Mouse (Mus musculus) heart, postnatal 0 days (tissue): ENCODE data around the gene Emcn. TPM values are rescaled to one million over a fixed set of nuclear protein-coding genes. Genes with fewer than 3 reads are reported as not detected.

Experiments
- ATAC-seq: fragments of 200-750 bp; cut with Nextera tagmentation; 2 replicates; pipeline ENCODE4 v1.8.0; 2017; ENCODE audit warnings: low read depth, moderate number of reproducible peaks, moderate library complexity; ENCODE audit not compliant: insufficient read depth
- DNase-seq: peaks from one replicate; pipeline ENCODE4 v3.0.0-alpha.2; 2016; ENCODE audit warnings: low spot score
- H3K27ac ChIP-seq: fragments of 300-500 bp; sonication (generic); 2 replicates; pipeline ENCODE4 v1.5.1; 2014; ENCODE audit warnings: low read depth, mild to moderate bottlenecking
- H3K27me3 ChIP-seq: fragments of 300-500 bp; sonication (generic); 2 replicates; pipeline ENCODE4 v1.6.1; 2014; ENCODE audit warnings: low read length, mixed read lengths; ENCODE audit not compliant: control insufficient read depth, insufficient read depth
- H3K36me3 ChIP-seq: fragments of 300-500 bp; sonication (generic); replicated peaks from 2 replicates; pipeline ENCODE4 v1.6.1; 2014; ENCODE audit warnings: low read length, mixed read lengths; ENCODE audit not compliant: control insufficient read depth, insufficient read depth
- H3K4me1 ChIP-seq: fragments of 300-500 bp; sonication (generic); 2 replicates; pipeline ENCODE4 v1.6.1; 2014; ENCODE audit warnings: antibody characterized with exemption; ENCODE audit not compliant: control insufficient read depth, insufficient read depth
- H3K4me2 ChIP-seq: fragments of 300-500 bp; sonication (generic); 2 replicates; pipeline ENCODE4 v1.6.1; 2014; ENCODE audit warnings: low read depth, mild to moderate bottlenecking, low read length, moderate library complexity
- H3K4me3 ChIP-seq: fragments of 300-500 bp; sonication (generic); 2 replicates; pipeline ENCODE4 v1.5.1; 2014; ENCODE audit warnings: low read depth, low read length
- H3K9ac ChIP-seq: fragments of 300-500 bp; sonication (generic); replicated peaks from 2 replicates; pipeline ENCODE4 v1.6.1; 2014; ENCODE audit warnings: low read depth, low read length, mixed read lengths
- H3K9me3 ChIP-seq: fragments of 300-500 bp; sonication (generic); replicated peaks from 2 replicates; pipeline ENCODE4 v1.6.1; 2016; ENCODE audit warnings: low read length; ENCODE audit not compliant: control insufficient read depth
- CTCF ChIP-seq: IDR thresholded peaks from 2 replicates; pipeline ENCODE4 v1.5.1; 2016; ENCODE audit warnings: antibody characterized with exemption, control low read depth, low read depth
- EP300 ChIP-seq: IDR thresholded peaks from 2 replicates; pipeline ENCODE4 v1.6.1; 2016; ENCODE audit warnings: antibody characterized with exemption, low read depth
- WGBS: fragments of 180-500 bp; shearing (Covaris S2); extraction: QIAGEN DNeasy Blood & Tissue Kit; methylation state at CpG from one replicate; pipeline ENCODE4 v1.1.7; 2014; 5-methylcytosine and 5-hydroxymethylcytosine counted together
- polyA plus RNA-seq: library from polyadenylated mRNA; unstranded; fragments of >200 nt; fragmentation: Nextera tagmentation; extraction: Ambion mirVana; gene quantifications from 2 replicates; pipeline ENCODE4 v1.2.1, GENCODE M21; 2015
- total RNA-seq: library from RNA; depleted of rRNA; stranded (reverse); fragments of >200 nt; gene quantifications from 2 replicates; pipeline ENCODE4 v1.2.3, GENCODE M21; 2014; ENCODE audit warnings: low replicate concordance

Gene Emcn
- total and polyA plus RNA-seq, 2 experiments from 2014 or later: 54.5 to 66.8 TPM

DNA sequence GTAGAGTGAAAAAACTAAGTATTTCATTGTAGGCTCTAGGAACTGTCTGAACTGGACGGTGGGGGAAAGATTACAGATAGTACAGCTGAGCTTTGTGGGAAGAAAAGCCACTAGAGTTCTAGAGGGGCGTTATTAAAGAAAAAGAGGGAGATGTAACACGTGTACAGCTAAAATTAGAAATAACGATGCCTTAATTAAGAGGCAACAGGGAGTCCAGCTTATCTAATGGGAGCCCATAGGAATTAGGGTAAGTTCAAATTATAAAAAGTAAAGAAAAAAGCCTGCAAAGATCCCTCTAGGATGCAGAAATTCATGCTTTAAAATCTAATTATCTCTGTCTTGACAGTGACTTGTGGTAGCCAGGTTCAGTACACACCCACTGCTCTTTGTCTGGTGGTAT lies 15.8 kb downstream of the Emcn start:
- Histone ChIP-seq H3K4me2 (no peak overlapping the region), H3K9ac (no peak overlapping the region), H3K4me3 (no peak overlapping the region), H3K9me3 (no peaks in the 10 kb centered on the region), H3K27me3 (no peaks in the 10 kb centered on the region), H3K36me3 (no peaks in the 10 kb centered on the region), H3K4me1 (no peaks in the 10 kb centered on the region), H3K27ac (no peak overlapping the region)
- ATAC-seq: no peak
- DNase-seq: no peak
- WGBS: 66% methylated on average over 4 of the region's 4 CpGs
- TF ChIP-seq CTCF: no peak
- no peak for TF ChIP-seq EP300

DNA sequence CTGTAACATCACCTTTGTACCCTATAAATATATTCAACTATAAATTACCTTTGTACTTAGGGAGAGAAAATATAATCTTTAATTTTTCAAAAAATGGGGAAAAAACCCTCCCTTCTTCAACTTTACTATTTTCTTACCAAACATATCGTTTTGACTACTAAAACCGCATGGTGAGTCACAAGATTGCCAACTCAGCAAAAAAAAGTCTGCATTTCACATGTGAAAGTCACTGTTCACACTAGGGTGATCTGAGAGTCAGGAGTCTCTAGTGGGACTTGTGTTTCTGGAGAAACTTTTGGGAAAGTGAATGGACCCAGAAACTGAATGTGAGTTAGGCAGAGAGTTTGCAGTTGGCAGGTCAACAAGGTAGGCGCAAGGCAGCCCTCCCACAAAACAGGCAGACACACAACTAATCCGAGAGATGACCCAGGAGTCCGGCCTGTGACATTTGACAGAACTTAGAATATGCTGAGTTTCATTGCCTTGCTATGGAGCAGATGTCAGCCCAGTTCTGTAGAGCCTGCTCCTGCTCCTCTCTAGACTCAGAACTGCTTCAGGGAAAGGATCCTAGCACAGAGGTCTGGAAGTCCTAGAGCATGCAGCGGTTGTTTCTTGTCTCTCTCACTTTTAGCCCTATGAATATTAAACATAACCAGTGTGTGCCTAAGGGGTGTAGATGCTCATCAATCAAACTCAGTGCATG lies 26.4 kb downstream of the Emcn start:
- Histone ChIP-seq H3K9ac (no peak overlapping the region), H3K27ac (no peak overlapping the region), H3K4me1 (no peaks in the 10 kb centered on the region), H3K36me3 (no peaks in the 10 kb centered on the region), H3K27me3 (no peaks in the 10 kb centered on the region), H3K4me3 (no peak overlapping the region), H3K9me3 (no peaks in the 10 kb centered on the region), H3K4me2 (no peak overlapping the region)
- ATAC-seq (no peak), DNase-seq (no peak)
- WGBS: 85% methylated on average over 6 of the region's 6 CpGs
- TF ChIP-seq CTCF (no peak), EP300 (no peak)

DNA sequence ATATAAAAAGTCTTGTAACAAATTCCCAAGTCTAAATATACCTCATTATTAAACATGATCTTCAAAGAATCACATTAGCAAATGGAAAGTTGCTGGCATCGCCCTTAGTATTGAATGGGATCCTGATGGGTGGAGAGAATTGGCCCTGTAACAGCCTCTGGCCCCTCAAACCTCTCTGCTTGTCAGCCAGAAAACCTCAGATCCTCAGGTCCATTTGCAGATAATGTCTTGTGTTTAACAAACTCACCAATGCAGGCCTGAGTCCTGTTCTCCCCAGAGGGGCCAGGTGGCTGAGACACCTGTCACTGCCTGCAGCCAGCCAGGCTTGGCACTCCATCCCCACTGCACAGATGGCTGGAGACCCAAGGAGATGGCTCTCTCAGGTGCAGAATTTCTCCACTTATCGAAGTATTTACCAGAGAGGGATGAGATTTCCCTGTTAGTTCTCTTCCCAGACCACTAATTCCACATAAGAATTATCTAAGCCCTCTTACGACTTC lies 27.0 kb downstream of the Emcn start:
- no peaks in the 10 kb centered on the region for H3K27me3 ChIP-seq
- 66% methylated on average over 3 of the region's 3 CpGs for WGBS
- no peak overlapping the region for H3K9ac ChIP-seq
- H3K4me3 ChIP-seq: no peak overlapping the region
- H3K36me3 ChIP-seq: no peaks in the 10 kb centered on the region
- TF ChIP-seq CTCF: no peak
- TF ChIP-seq EP300: no peak
- no peaks in the 10 kb centered on the region for H3K9me3 ChIP-seq
- no peak overlapping the region for H3K4me2 ChIP-seq
- DNase-seq (no peak), ATAC-seq (no peak)
- H3K4me1 ChIP-seq: no peaks in the 10 kb centered on the region
- H3K27ac ChIP-seq: no peak overlapping the region

DNA sequence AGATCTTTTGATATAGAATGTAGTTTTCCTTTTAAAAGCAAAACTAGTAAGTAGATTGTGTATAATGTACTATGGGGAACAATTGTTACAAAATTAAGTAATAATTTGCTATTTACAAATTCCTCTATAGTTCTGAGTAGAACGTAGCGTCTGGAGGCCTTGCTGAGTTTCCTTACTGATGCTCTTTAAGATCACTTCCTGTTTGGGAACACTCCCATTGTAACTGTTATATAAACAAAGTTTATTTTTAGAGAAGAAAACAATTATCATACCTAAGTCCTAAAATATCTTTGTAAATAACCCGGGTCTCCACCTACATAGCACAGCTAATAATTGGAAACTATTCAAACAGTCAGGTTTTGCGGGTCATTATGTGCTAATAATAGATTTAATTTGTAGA lies 32.0 kb downstream of the Emcn start:
- H3K9ac ChIP-seq: no peak overlapping the region
- H3K27ac ChIP-seq: no peak overlapping the region
- H3K9me3 ChIP-seq: no peaks in the 10 kb centered on the region
- DNase-seq: no peak
- no peaks in the 10 kb centered on the region for H3K27me3 ChIP-seq
- H3K4me2 ChIP-seq: no peak overlapping the region
- H3K4me1 ChIP-seq: no peaks in the 10 kb centered on the region
- no peak for ATAC-seq
- TF ChIP-seq CTCF (no peak), EP300 (no peak)
- no peaks in the 10 kb centered on the region for H3K36me3 ChIP-seq
- WGBS: 60% methylated on average over 4 of the region's 4 CpGs
- no peak overlapping the region for H3K4me3 ChIP-seq

DNA sequence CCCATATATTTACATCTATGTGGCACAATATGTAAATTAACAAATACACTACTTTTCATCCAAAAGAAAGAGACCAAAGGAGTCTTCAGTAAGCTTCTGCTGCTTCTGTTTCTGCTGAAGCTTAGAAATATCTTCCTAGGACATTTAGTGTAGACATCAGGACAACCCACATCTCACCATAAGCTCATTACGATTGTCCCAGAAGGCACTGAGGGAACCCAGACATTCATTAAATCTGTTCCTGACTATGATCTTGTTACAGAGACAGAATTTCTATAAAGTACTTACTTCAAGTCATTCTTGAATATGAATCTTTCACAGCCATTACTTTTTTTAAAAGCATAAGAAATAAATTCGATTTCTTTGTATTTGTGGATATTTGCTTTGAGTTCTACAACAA lies 41.4 kb downstream of the Emcn start:
- H3K9ac ChIP-seq: no peak overlapping the region
- 75% methylated on average over 2 of the region's 2 CpGs for WGBS

DNA sequence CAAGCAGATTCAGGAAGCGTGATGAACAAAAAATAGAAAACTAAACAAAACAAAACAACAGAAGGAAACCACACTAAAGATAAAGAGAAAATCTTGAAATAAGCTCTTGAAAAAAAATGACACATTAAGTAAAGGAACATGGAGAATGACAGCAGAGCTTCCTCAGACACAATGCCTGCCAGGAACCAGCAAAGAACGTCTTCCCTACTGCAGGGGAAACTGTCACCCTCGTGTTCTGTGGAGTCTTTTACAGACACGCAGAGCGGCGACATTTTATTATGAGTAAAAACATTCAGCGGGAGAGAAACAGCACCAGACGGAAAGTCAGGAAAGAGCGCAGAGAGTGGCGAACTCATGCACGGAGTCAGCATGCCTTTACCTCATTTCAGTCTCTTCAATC lies 54.7 kb downstream of the Emcn start:
- WGBS: 63% methylated on average over 11 of the region's 11 CpGs
- ATAC-seq: no peak
- peak; percentile 7 for DNase-seq
- TF ChIP-seq EP300: no peak
- TF ChIP-seq CTCF: no peak
- H3K4me3 ChIP-seq: no peak overlapping the region
- no peaks in the 10 kb centered on the region for H3K27me3 ChIP-seq
- no peaks in the 10 kb centered on the region for H3K36me3 ChIP-seq
- no peaks in the 10 kb centered on the region for H3K4me1 ChIP-seq
- no peak overlapping the region for H3K27ac ChIP-seq
- peaks cover 5% of the 10 kb centered on the region; the same call in 1 of the 2 replicates for H3K9me3 ChIP-seq
- H3K4me2 ChIP-seq: no peak overlapping the region
- H3K9ac ChIP-seq: no peak overlapping the region

More for the DNA sequence above, 41.4 kb downstream of the Emcn start:
- no peak overlapping the region for H3K27ac ChIP-seq
- DNase-seq (no peak), ATAC-seq (no peak)
- no peak overlapping the region for H3K4me2 ChIP-seq
- no peaks in the 10 kb centered on the region for H3K27me3 ChIP-seq
- no peak overlapping the region for H3K4me3 ChIP-seq
- no peaks in the 10 kb centered on the region for H3K36me3 ChIP-seq
- TF ChIP-seq EP300 (no peak), CTCF (no peak)
- H3K9me3 ChIP-seq: no peaks in the 10 kb centered on the region
- H3K4me1 ChIP-seq: no peaks in the 10 kb centered on the region
